Mouse (Mus musculus) small intestine, adult 10 weeks (tissue): ENCODE measurements around the gene Zxdc. TPM values are rescaled to one million over a fixed set of nuclear protein-coding genes. Genes with fewer than 3 reads are reported as not detected.

Source experiments
- polyA plus RNA-seq: library from polyadenylated mRNA; stranded (reverse); fragments of 350-450 nt; fragmentation: Illumina TruSeq; extraction: RNeasy Lipid Tissue Mini Kit (QIAGEN cat#74804); gene quantifications from one replicate; pipeline ENCODE4 v1.2.3, GENCODE M21; 2014; ENCODE audit warnings: low replicate concordance

Zxdc gene
- polyA plus RNA-seq, result 8.7 TPM

DNA sequence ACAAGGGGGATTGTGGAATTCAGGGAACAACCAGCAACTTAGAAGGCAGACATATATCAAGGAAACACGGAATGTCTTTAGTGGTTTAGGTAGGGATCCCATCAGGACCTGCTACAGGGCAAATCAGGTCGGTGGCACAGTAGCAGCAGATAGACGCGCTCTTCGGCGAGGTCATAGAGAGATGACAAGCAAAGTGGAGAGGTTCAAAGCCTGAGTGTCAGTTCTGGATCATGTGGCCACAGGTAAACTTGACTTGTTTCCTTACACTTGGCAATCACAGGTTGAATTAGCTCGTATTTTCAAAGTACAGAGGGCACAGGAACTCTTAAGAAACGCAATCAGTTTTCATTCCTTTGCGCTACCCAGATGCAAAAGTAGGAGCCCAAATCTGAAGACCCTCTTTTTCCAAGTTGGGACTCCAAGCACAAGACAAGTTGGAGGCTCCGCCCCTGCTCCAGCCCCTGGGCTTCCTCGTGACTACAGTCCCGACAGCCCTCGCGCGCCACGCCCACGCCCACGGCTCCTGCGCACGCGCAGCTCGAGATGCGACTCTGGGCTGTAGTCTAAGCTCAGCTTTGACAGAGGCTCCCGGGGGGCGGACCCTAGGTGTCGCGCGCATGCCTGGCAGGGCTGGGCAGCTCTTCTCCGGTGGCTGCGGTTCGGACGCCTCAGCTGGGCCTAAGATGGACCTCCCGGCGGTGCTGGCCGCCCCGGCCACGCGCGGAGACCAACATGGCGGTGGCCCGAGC lies at the start of gene Zxdc:
Gene Zxdc, plus strand, starts transcription at position 517 of the 749 bp plus-strand sequence.

GRCm38 (mm10) chr6:90324991-90325390 lies 44.3 kb upstream of the Zxdc start, which contains the start of gene Chst13:
TSS of gene Chst13 (minus strand) at chr6:90325185.

GRCm38 (mm10) chr6:90332561-90333425 lies 36.5 kb upstream of the Zxdc start, which contains the start of gene Uroc1:
TSS of gene Uroc1 (plus strand) at chr6:90333284.

DNA sequence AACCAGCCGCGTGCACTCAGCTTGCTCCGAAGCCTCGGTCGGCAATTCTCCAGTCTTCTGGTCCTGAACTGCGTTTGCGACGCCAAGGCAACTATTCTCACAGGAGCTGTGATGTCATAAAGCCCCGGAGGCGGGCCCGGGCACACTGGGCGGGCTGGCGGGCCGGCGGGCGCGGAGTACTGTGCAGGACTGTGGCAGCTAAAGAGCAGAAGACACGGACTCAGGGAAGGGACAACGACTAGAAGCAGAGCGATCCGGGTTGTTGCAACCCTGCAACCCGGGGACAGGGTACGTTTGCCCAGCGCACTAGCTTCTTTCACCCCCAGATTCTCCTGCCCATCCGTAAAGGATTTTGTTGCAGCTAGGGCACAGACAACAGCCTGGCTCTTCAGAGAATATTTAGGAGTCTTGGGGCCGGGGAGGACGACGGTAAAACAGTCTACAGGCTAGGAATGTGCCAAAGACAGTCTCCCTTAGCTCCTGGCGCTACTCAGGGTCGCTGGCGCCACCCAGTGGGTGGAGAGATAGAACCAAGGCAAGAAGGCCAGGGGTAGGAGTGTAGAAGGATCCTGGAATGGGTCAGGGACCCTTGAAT lies 59.2 kb downstream of the Zxdc start, which contains the start of gene Cfap100:
Gene Cfap100, minus strand, starts transcription at position 418 of the 595 bp plus-strand sequence.

Other genes with a start within 250 kb of the Zxdc start
- gene Vmn1r51, start 246.9 kb upstream of the Zxdc start, polyA plus RNA-seq, result not detected
- not detected for gene Vmn1r52, start 194.7 kb upstream of the Zxdc start, polyA plus RNA-seq
- not detected for gene V1ra8, start 166.7 kb upstream of the Zxdc start, polyA plus RNA-seq
- not detected for gene Vmn1r53, start 145.1 kb upstream of the Zxdc start, polyA plus RNA-seq
- gene Vmn1r54, start 123.2 kb upstream of the Zxdc start, polyA plus RNA-seq, result not detected
- not detected for gene BC048671, start 68.3 kb upstream of the Zxdc start, polyA plus RNA-seq
- not detected for gene Chst13, start 44.3 kb upstream of the Zxdc start, polyA plus RNA-seq
- not detected for gene Uroc1, start 36.2 kb upstream of the Zxdc start, polyA plus RNA-seq
- gene Cfap100, start 59.3 kb downstream of the Zxdc start, polyA plus RNA-seq, result not detected
- gene Klf15, start 93.1 kb downstream of the Zxdc start, polyA plus RNA-seq, result 2.5 TPM
- gene Aldh1l1, start 116.9 kb downstream of the Zxdc start, polyA plus RNA-seq, result 2.2 TPM
- not detected for gene Slc41a3, start 235.2 kb downstream of the Zxdc start, polyA plus RNA-seq